Comparison of ENCODE assay signal across 8 mouse cellular contexts in genomic region chr10:42251203-42251602, GRCm38 (mm10). TPM values are rescaled to one million over a fixed set of nuclear protein-coding genes. Genes with fewer than 3 reads are reported as not detected.
DNase-seq lines count a peak whose midpoint lies in the region; ATAC-seq lines count a peak whose summit lies in the region.

No protein-coding gene starts in this region.

- H3K4me1 ChIP-seq in brown adipose tissue, adult 24 weeks (ENCODE audit: control insufficient read depth, insufficient read depth, insufficient read length, low read length) = peaks cover 26% of the 10 kb centered on the region
- peaks cover 77% of the 10 kb centered on the region for H3K4me1 ChIP-seq in lung, embryonic 15.5 days

- H3K36me3 ChIP-seq in lung, embryonic 15.5 days = no peaks in the 10 kb centered on the region

- 20% methylated on average over 7 of the region's 7 CpGs for WGBS in lung, embryonic 15.5 days

- H3K9me3 ChIP-seq in lung, embryonic 15.5 days = no peaks in the 10 kb centered on the region

- H3K4me3 ChIP-seq in brown adipose tissue, adult 24 weeks (ENCODE audit: insufficient read depth, low read depth, low read length) = no peak overlapping the region
- H3K4me3 ChIP-seq in lung, embryonic 15.5 days = no peak overlapping the region

- peak; percentile 67 for DNase-seq in MN1 (ENCODE audit: low spot score)
- peak; percentile 40 to 69 for DNase-seq in frontal cortex, postnatal 10 days (ENCODE audit: low spot score in 2 of 2)
- peak; percentile 51 for DNase-seq in heart, postnatal 4 days
- peak; percentile 65 for DNase-seq in layer of hippocampus, adult 9-11 months
- DNase-seq in testis, postnatal 14 days (ENCODE audit: low spot score) = peak; percentile 73
- DNase-seq in spleen, adult 18-20 months = no peak

- ATAC-seq in lung, embryonic 15.5 days (ENCODE audit: borderline replicate concordance, extremely low read depth, low FRiP score, low TSS enrichment) = peak; percentile 79

- H3K4me2 ChIP-seq in lung, embryonic 15.5 days = no peak overlapping the region

- 0 out of 2 replicates have a peak overlapping the region, but pooled peaks have one; percentile 15 for H3K27ac ChIP-seq in brown adipose tissue, adult 24 weeks (replicated peaks; ENCODE audit: low read depth, low read length)
- H3K27ac ChIP-seq in lung, embryonic 15.5 days = peak overlapping the region; percentile 87

- no peaks in the 10 kb centered on the region for H3K27me3 ChIP-seq in lung, embryonic 15.5 days

- peak overlapping the region; percentile 23; the same call in 1 of the 2 replicates for H3K9ac ChIP-seq in lung, embryonic 15.5 days

RNA-seq across cellular contexts. Expression of gene Foxo3, which starts 25.4 kb away (rescaled TPM):
- 4.7 and 6.4 TPM in 2 replicates for polyA plus RNA-seq in brown adipose tissue, adult 24 weeks (2012; ENCODE audit: insufficient read depth, insufficient read length, missing spikeins)
- 10 to 100 TPM; 29.4 to 33.1 TPM for total RNA-seq in heart, postnatal 4 days (2021)
- polyA plus RNA-seq in lung, embryonic 15.5 days (2015; fragmentation: Nextera tagmentation; extraction: Ambion mirVana) = 8.6 and 8.9 TPM in 2 replicates

Comparison
In these comparisons a context has a peak if more than half of its experiments do, and no peak if none do; other contexts are left out.
1. DNase-seq: peak in MN1 (single experiment), frontal cortex, postnatal 10 days (2 of 2), heart, postnatal 4 days (single experiment), layer of hippocampus, adult 9-11 months (single experiment) and testis, postnatal 14 days (single experiment); none in spleen, adult 18-20 months (0 of 2).